Mouse (Mus musculus) lung, embryonic 15.5 days (tissue): ENCODE results near the gene Lama1. TPM values are rescaled to one million over a fixed set of nuclear protein-coding genes. Genes with fewer than 3 reads are reported as not detected.

ENCODE experiments used
- ATAC-seq: fragments of 200-750 bp; cut with Nextera tagmentation; 2 replicates; pipeline ENCODE4 v1.8.0; 2017; ENCODE audit warnings: moderate number of reproducible peaks, borderline replicate concordance; ENCODE audit not compliant: low FRiP score, low TSS enrichment; ENCODE audit errors: extremely low read depth
- H3K27ac ChIP-seq: fragments of 300-500 bp; sonication (generic); 2 replicates; pipeline ENCODE4 v1.5.1; 2015; ENCODE audit warnings: moderate library complexity, mild to moderate bottlenecking, inconsistent platforms
- H3K27me3 ChIP-seq: fragments of 300-500 bp; sonication (generic); 2 replicates; pipeline ENCODE4 v1.6.1; 2015; ENCODE audit warnings: inconsistent platforms
- H3K36me3 ChIP-seq: fragments of 300-500 bp; sonication (generic); 2 replicates; pipeline ENCODE4 v1.6.1; 2015; ENCODE audit warnings: inconsistent platforms
- H3K4me1 ChIP-seq: fragments of 300-500 bp; sonication (generic); 2 replicates; pipeline ENCODE4 v1.6.1; 2015; ENCODE audit warnings: inconsistent platforms
- H3K4me2 ChIP-seq: fragments of 300-500 bp; sonication (generic); 2 replicates; pipeline ENCODE4 v1.6.1; 2015; ENCODE audit warnings: inconsistent platforms, mild to moderate bottlenecking, moderate library complexity
- H3K4me3 ChIP-seq: fragments of 300-500 bp; sonication (generic); 2 replicates; pipeline ENCODE4 v1.5.1; 2015; ENCODE audit warnings: mild to moderate bottlenecking, inconsistent platforms
- H3K9ac ChIP-seq: fragments of 300-500 bp; sonication (generic); 2 replicates; pipeline ENCODE4 v1.6.1; 2015; ENCODE audit warnings: inconsistent platforms
- H3K9me3 ChIP-seq: fragments of 300-500 bp; sonication (generic); 2 replicates; pipeline ENCODE4 v1.6.1; 2016; ENCODE audit warnings: inconsistent platforms
- WGBS: fragments of 180-500 bp; shearing (Covaris S2); methylation state at CpG from one replicate; pipeline ENCODE4 v1.1.7; 2015; 5-methylcytosine and 5-hydroxymethylcytosine counted together
- polyA plus RNA-seq: library from polyadenylated mRNA; unstranded; fragments of >200 nt; fragmentation: Nextera tagmentation; extraction: Ambion mirVana; gene quantifications from 2 replicates; pipeline ENCODE4 v1.2.1, GENCODE M21; 2015

Gene Lama1
- 3.9 and 4.1 TPM in 2 replicates for polyA plus RNA-seq

DNA sequence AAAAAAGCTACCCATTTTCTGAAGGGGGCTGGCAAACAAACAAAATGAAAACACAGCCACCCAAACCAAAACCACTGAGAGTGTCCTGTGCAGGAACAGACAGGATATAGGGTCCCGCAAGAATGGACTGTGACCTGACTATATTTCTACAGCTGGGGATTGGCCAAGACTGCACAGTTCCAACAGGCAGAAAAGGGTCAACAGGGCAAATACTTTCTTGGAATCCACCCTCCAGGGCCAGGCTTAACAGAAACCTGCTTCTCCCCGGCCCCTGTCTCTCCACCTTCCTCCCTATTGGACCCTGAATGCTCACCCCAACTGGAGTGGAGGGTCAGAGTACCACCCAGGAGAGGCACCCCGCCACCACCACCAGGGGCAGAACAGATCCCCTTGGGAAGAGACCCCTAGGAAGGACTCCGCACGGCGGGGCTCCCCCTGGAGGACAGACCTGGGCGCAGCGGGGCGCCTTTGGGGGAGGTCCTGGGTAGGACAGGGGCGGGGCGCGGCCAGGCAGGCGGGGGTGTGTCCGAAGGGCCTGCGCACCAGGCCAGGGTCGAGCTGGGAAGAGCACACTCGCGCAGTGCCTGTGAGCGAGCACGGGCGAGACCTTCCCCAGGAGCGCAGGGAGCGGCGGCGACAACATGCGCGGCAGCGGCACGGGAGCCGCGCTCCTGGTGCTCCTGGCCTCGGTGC, at the start of gene Lama1:
Gene Lama1 (plus strand): TSS at position 566 of the 693 bp plus-strand sequence.
- Histone ChIP-seq H3K9ac (peak within 1 kb of the TSS; percentile 64), H3K4me3 (peak within 1 kb of the TSS; percentile 81), H3K4me1 (peaks cover 21% of the 10 kb centered on the region), H3K4me2 (peak within 1 kb of the TSS; percentile 100), H3K27ac (no peak within 1 kb of the TSS), H3K9me3 (no peaks in the 10 kb centered on the region), H3K36me3 (no peaks in the 10 kb centered on the region), H3K27me3 (0 out of 2 replicates have a peak, but pooled peaks cover 12% of the 10 kb centered on the region)
- 2% methylated on average over 30 of the region's 32 CpGs for WGBS
- ATAC-seq: peak; percentile 95

DNA sequence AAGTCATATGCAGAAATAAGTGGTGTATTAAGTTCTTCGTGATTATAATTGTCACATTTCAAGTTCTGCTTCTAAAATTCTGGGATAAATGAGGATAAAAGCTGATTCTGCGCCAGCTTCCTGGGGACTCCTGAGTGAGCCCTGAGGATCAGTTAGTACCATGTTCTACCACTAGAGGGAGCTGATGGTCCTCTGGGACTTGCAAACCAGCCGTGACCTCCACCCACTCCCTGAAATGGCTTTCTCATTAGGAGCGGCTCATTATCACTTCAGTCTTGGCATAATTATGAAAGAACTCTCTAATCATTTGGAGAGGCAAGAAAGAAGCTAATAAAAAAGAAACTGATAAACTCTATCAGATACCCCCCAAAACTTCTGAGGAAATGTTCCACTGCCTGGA, 45.6 kb upstream of the Lama1 start:
- 11% methylated on average over 4 of the region's 4 CpGs for WGBS
- H3K27me3 ChIP-seq: no peaks in the 10 kb centered on the region
- ATAC-seq: no peak
- H3K9me3 ChIP-seq: no peaks in the 10 kb centered on the region
- no peak overlapping the region for H3K27ac ChIP-seq
- no peak overlapping the region for H3K4me3 ChIP-seq
- H3K9ac ChIP-seq: no peak overlapping the region
- no peaks in the 10 kb centered on the region for H3K36me3 ChIP-seq
- H3K4me1 ChIP-seq: 0 out of 2 replicates have a peak, but pooled peaks cover 3% of the 10 kb centered on the region
- H3K4me2 ChIP-seq: no peak overlapping the region

DNA sequence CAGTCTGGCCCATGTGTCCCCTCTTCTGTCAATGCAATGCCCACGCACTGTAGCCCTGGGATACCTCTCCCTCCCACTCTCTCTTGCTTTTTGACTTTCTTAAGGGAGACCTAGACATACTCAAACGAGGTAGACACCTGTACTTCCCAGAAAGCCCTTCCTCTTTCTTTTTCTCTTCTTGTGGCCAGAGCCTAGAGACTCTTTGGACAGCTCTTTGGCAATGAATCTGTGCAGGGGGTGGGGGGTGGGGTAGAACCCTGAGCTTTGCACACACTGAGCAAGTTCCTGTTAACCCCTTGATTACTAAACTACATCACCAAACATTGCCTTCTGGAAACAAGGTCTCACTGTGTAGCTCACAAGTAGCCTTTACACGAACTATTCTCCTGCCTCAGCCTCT, 32.8 kb upstream of the Lama1 start:
- Histone ChIP-seq H3K36me3 (no peaks in the 10 kb centered on the region), H3K27me3 (no peaks in the 10 kb centered on the region), H3K4me2 (no peak overlapping the region), H3K4me3 (no peak overlapping the region), H3K9me3 (no peaks in the 10 kb centered on the region), H3K4me1 (no peaks in the 10 kb centered on the region), H3K27ac (no peak overlapping the region), H3K9ac (no peak overlapping the region)
- 68% methylated on average over 3 of the region's 3 CpGs for WGBS
- no peak for ATAC-seq

DNA sequence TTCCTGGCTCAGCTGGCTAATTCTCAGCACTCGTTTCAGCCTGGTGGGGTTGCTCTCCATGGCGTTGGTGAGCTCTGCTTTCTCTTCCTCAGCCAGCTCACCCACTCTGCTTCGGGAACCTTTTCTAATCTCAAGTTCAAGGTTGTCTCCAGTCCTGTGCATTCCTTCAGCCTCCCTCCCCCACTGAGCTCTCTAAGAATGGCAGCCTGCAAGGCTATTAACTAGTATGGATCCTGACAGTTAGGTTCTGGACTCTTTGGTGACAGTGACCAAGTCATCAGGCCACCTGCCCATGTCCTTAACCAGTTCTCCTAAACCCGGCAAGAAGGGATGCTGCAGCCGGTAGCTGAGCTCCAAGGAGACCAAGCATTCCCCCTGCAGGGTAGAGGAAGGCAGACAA, 30.1 kb upstream of the Lama1 start:
- ATAC-seq: no peak
- 58% methylated on average over 5 of the region's 5 CpGs for WGBS

DNA sequence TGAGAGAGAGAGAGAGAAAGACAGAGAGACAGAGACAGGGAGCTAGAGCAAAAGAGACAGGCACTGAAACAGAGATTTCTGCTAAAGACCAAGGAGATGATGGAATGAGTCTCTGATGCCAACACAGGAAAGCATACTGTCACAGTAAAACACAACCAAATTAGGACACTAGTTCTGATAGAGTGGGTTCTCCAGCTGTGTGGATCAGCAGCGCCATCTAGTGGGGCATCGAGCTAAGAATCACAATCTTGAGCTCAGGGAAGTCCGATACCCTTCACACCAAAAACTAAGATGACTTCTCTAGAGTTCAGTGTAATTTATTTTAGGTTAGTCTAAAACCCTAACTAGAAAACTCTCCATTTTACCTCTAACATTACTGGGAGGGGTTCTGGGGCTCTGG, 29.1 kb upstream of the Lama1 start:
- Histone ChIP-seq H3K9ac (no peak overlapping the region), H3K27ac (no peak overlapping the region), H3K36me3 (no peaks in the 10 kb centered on the region), H3K4me3 (no peak overlapping the region), H3K4me1 (no peaks in the 10 kb centered on the region), H3K9me3 (no peaks in the 10 kb centered on the region), H3K27me3 (no peaks in the 10 kb centered on the region), H3K4me2 (no peak overlapping the region)
- ATAC-seq: peak; percentile 28; the same call in 1 of the 2 replicates
- WGBS: 6% methylated on average over 3 of the region's 3 CpGs

More for the DNA sequence above, 30.1 kb upstream of the Lama1 start:
- no peaks in the 10 kb centered on the region for H3K27me3 ChIP-seq
- H3K4me3 ChIP-seq: no peak overlapping the region
- no peak overlapping the region for H3K4me2 ChIP-seq
- no peaks in the 10 kb centered on the region for H3K4me1 ChIP-seq
- H3K9me3 ChIP-seq: no peaks in the 10 kb centered on the region
- H3K36me3 ChIP-seq: no peaks in the 10 kb centered on the region
- no peak overlapping the region for H3K27ac ChIP-seq
- H3K9ac ChIP-seq: no peak overlapping the region

DNA sequence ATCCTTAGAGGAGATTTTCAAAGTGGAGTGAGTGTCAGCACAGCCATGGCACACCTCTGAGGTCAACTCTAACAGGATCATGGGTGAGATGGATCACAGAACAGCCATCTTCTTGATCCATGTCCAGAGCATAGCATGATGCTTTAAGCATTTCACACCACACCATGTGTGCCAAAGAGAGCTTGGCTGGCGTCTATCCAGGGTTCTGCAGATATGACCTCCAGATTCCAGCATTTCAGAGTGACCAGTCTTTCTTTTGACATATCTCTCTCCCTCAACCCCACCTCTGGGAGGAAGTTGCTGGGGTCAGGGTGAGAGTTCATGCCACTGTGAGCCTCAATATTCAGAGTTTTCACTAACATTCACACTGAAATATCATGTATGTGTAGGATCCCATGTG, 18.5 kb upstream of the Lama1 start:
- H3K4me1 ChIP-seq: no peaks in the 10 kb centered on the region
- WGBS: 68% methylated on average over 1 of the region's 1 CpGs
- H3K4me3 ChIP-seq: no peak overlapping the region
- no peaks in the 10 kb centered on the region for H3K27me3 ChIP-seq
- no peak overlapping the region for H3K9ac ChIP-seq
- no peak for ATAC-seq
- no peak overlapping the region for H3K4me2 ChIP-seq
- H3K27ac ChIP-seq: no peak overlapping the region
- no peaks in the 10 kb centered on the region for H3K9me3 ChIP-seq
- H3K36me3 ChIP-seq: no peaks in the 10 kb centered on the region

DNA sequence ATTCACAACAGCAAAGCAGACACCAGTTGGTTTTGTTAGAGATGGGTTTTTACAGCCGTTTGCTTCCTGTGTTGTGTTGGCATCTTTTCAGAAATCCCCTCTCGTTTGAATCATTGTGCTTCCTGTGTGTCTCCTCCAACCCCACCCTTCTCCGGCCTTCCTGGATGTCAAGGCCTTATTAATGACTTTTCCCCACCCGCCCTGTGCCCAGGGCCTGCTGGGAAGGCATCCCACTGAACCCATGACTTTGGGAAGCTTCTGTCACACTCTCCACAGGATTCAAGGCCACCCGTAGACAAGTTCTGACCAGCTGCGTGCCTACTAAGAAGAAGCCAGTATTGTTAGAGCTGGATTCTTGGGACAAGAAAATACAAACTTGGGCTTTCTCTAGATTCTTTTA, 16.0 kb upstream of the Lama1 start:
- 0 out of 2 replicates have a peak, but pooled peaks cover 7% of the 10 kb centered on the region for H3K4me1 ChIP-seq
- no peaks in the 10 kb centered on the region for H3K36me3 ChIP-seq
- no peak for ATAC-seq
- no peak overlapping the region for H3K4me3 ChIP-seq
- no peak overlapping the region for H3K4me2 ChIP-seq
- no peaks in the 10 kb centered on the region for H3K9me3 ChIP-seq
- H3K27me3 ChIP-seq: no peaks in the 10 kb centered on the region
- H3K27ac ChIP-seq: no peak overlapping the region
- 52% methylated on average over 6 of the region's 6 CpGs for WGBS
- H3K9ac ChIP-seq: no peak overlapping the region

DNA sequence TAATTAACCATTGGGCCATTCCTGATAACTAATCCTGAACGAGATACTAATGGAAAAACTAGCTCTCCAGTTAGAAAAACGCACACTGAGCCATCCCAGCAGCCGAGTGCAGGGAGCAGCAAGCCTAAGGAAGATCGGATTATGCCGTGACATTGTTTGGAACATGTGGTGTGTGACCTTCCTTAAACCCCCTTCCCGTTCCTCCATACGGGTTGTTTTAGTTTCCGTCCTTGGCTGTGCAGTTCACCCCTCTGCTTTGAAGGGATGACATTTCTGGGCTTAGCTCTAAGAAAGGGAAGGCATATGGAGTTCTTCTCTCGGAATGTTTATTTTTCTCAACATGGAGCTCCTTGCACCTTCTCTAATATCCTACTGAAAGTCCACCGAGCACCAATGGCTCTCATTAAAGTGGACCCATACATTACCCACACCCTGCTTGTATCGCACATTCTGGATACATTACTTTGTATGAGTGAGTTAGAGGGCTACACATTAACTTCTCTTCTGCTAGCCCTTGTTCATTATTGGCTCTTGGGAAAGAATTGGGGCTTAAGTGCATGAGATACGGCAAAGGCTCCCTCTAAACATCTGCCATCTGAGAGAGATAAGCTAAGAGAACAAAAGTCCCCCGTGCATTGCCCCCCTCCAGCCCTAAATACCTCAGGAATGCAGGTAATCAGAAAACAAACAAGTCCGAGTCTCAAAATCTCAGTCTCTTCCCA, 11.9 kb upstream of the Lama1 start:
- no peak for ATAC-seq
- Histone ChIP-seq H3K4me2 (no peak overlapping the region), H3K9me3 (no peaks in the 10 kb centered on the region), H3K27me3 (no peaks in the 10 kb centered on the region), H3K9ac (no peak overlapping the region), H3K4me3 (no peak overlapping the region), H3K4me1 (0 out of 2 replicates have a peak, but pooled peaks cover 7% of the 10 kb centered on the region), H3K36me3 (no peaks in the 10 kb centered on the region), H3K27ac (no peak overlapping the region)
- WGBS: 19% methylated on average over 14 of the region's 14 CpGs

DNA sequence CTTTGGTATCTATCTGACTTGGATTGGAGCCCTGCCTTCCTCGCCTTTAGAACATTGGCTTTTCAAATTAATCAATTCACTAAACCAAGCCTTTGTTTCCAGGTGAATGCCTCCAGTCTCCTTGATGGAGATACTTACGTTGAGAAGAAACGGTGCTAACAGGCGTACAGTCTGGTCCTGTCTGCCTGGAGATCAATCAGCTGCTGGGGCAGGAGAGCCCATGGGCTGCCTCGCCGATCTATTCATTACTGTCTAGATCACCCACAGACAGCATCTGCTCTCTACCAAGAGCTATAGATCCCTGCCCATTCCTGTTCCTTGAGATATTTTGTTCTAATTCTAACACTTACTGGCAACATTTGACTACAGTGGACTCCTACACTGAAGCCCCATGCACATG, 9.6 kb upstream of the Lama1 start:
- 82% methylated on average over 6 of the region's 6 CpGs for WGBS
- no peaks in the 10 kb centered on the region for H3K36me3 ChIP-seq
- no peak overlapping the region for H3K9ac ChIP-seq
- no peak overlapping the region for H3K27ac ChIP-seq
- no peaks in the 10 kb centered on the region for H3K9me3 ChIP-seq
- peaks cover 7% of the 10 kb centered on the region; the same call in 1 of the 2 replicates for H3K4me1 ChIP-seq
- H3K27me3 ChIP-seq: no peaks in the 10 kb centered on the region
- no peak for ATAC-seq
- H3K4me3 ChIP-seq: no peak overlapping the region
- no peak overlapping the region for H3K4me2 ChIP-seq

DNA sequence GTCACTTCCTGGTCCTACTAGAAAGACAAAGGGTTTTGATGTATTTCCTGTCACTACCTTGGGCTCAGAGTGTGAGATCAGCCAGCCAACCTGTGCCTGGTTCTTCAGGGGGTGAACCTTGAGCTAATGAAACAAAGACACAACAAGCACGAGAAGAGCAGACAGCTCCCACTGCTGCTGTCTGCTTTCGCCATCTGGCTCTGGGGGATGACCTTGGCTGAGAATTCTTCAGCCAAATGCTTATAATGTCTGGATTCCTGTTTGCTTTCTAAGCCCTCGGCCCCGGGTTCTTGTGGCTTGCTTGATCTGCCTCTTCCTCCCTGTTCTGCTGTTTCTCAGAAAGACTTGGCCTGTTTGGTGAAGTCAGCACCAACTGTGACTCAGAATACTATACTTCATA, 6.4 kb upstream of the Lama1 start:
- Histone ChIP-seq H3K9me3 (no peaks in the 10 kb centered on the region), H3K4me3 (no peak overlapping the region), H3K36me3 (no peaks in the 10 kb centered on the region), H3K4me2 (no peak overlapping the region), H3K27me3 (no peaks in the 10 kb centered on the region), H3K9ac (no peak overlapping the region), H3K4me1 (peaks cover 4% of the 10 kb centered on the region), H3K27ac (no peak overlapping the region)
- WGBS: 47% methylated on average over 4 of the region's 4 CpGs
- ATAC-seq: no peak

DNA sequence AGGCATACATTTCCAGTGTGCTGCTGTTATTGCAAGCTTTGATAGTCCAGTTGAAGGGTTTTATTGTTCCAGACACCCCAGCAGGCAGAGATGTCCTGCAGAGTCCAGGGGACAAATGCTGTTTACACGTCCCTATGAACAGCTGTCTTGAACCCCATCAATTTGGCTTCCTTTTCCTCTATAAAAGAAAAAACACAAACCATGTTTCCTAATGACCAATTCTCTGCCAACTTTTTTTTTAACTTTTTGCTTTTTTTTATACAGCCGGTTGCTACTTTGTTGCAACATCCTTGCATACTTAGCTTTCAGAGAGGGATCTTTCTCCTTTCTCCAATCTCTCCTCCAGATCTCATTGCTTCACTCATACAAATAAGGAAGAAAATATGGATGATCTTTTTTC, 4.4 kb upstream of the Lama1 start:
- Histone ChIP-seq H3K4me3 (no peak overlapping the region), H3K9ac (no peak overlapping the region), H3K4me2 (no peak overlapping the region), H3K9me3 (no peaks in the 10 kb centered on the region), H3K27ac (peak overlapping the region; percentile 11; the same call in 1 of the 2 replicates), H3K4me1 (peaks cover 11% of the 10 kb centered on the region), H3K36me3 (no peaks in the 10 kb centered on the region), H3K27me3 (0 out of 2 replicates have a peak, but pooled peaks cover 1% of the 10 kb centered on the region)
- 34% methylated on average over 2 of the region's 2 CpGs for WGBS
- ATAC-seq: no peak; the same call in 1 of the 2 replicates

DNA sequence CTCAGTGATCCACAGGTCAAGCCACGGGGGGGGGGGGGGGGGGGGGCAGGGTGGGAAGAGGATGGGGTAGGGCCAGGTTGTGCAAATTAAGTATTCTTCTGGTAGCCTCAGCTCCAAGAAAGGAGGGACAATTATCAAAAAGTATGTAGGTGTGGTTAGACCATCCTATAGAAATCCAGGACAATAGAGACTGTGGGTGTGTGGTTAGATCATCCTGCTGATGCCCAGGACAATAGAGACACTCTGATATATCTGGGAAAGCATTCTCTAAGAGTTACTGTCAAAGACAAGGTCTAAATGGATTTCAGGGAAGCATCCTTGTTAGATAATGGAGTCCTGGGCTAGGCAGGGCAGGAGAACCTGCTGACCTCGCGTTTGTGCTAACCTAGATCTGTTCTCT, 3.2 kb upstream of the Lama1 start:
- peaks cover 21% of the 10 kb centered on the region for H3K4me1 ChIP-seq
- H3K9me3 ChIP-seq: no peaks in the 10 kb centered on the region
- no peak overlapping the region for H3K4me3 ChIP-seq
- WGBS: 76% methylated on average over 3 of the region's 3 CpGs
- H3K36me3 ChIP-seq: no peaks in the 10 kb centered on the region
- no peak overlapping the region for H3K27ac ChIP-seq
- H3K4me2 ChIP-seq: no peak overlapping the region
- ATAC-seq: no peak
- 0 out of 2 replicates have a peak, but pooled peaks cover 7% of the 10 kb centered on the region for H3K27me3 ChIP-seq
- H3K9ac ChIP-seq: no peak overlapping the region
